Mouse (Mus musculus) bone marrow, adult 2 months (tissue): ENCODE data around the gene B3gnt7.

ENCODE experiments used
- CTCF ChIP-seq: fragments of 200-500 bp; IDR thresholded peaks from 2 replicates; pipeline ENCODE4 v1.5.1; 2011; ENCODE audit warnings: low read length, control low read depth; ENCODE audit not compliant: control insufficient read depth, insufficient read depth
- POLR2A ChIP-seq: fragments of 200-500 bp; IDR thresholded peaks from 2 replicates; pipeline ENCODE4 v1.6.1; 2011; ENCODE audit warnings: low read depth, mild to moderate bottlenecking, control low read depth, low read length, borderline replicate concordance; ENCODE audit not compliant: control insufficient read depth

GRCm38 (mm10) chr1:86345069-86345468 is 42.4 kb downstream of the B3gnt7 start:
- no peak for TF ChIP-seq CTCF
- TF ChIP-seq POLR2A = no peak
